Mouse (Mus musculus): Measurements from ENCODE around the gene Malsu1.

Malsu1 gene

GRCm38 (mm10) chr6:49074117-49074490 lies 509 bp downstream of the Malsu1 start:
- peak; percentile 30 for DNase-seq (ENCODE audit: low read depth, low spot score)

GRCm38 (mm10) chr6:49077894-49078293 lies 4.3 kb downstream of the Malsu1 start:
- DNase-seq (ENCODE audit: low read depth, low spot score): no peak

GRCm38 (mm10) chr6:49079313-49079712 lies 5.7 kb downstream of the Malsu1 start:
- DNase-seq (ENCODE audit: low read depth, low spot score): no peak

- no peak for DNase-seq (ENCODE audit: low read depth, low spot score)
Observed at GRCm38 (mm10) chr6:49083008-49083407, 9.4 kb downstream of the Malsu1 start.

GRCm38 (mm10) chr6:49094968-49095367 lies 21.4 kb downstream of the Malsu1 start:
- DNase-seq (ENCODE audit: low read depth, low spot score): no peak

- peak; percentile 85 for DNase-seq (ENCODE audit: low read depth, low spot score)
Observed at GRCm38 (mm10) chr6:49096421-49096820, 22.8 kb downstream of the Malsu1 start.

- peak; percentile 91 for DNase-seq (ENCODE audit: low read depth, low spot score)
Observed at GRCm38 (mm10) chr6:49096933-49097461, 23.4 kb downstream of the Malsu1 start.

- DNase-seq (ENCODE audit: low read depth, low spot score): peak; percentile 59
Observed at GRCm38 (mm10) chr6:49097596-49098110, 24.1 kb downstream of the Malsu1 start.

GRCm38 (mm10) chr6:49099086-49099485 lies 25.5 kb downstream of the Malsu1 start:
- DNase-seq (ENCODE audit: low read depth, low spot score): no peak

- peak; percentile 51 for DNase-seq (ENCODE audit: low read depth, low spot score)
Observed at GRCm38 (mm10) chr6:49106746-49107500, 33.3 kb downstream of the Malsu1 start.

GRCm38 (mm10) chr6:49109196-49109595 lies 35.6 kb downstream of the Malsu1 start:
- DNase-seq (ENCODE audit: low read depth, low spot score): no peak

GRCm38 (mm10) chr6:49113895-49114294 lies 40.3 kb downstream of the Malsu1 start:
- no peak for DNase-seq (ENCODE audit: low read depth, low spot score)

- DNase-seq (ENCODE audit: low read depth, low spot score): no peak
Observed at GRCm38 (mm10) chr6:49114457-49114856, 40.9 kb downstream of the Malsu1 start.

- DNase-seq (ENCODE audit: low read depth, low spot score): no peak
Observed at GRCm38 (mm10) chr6:49115550-49115949, 42.0 kb downstream of the Malsu1 start.

GRCm38 (mm10) chr6:49116241-49116640 lies 42.6 kb downstream of the Malsu1 start:
- no peak for DNase-seq (ENCODE audit: low read depth, low spot score)

- DNase-seq (ENCODE audit: low read depth, low spot score): no peak
Observed at GRCm38 (mm10) chr6:49118446-49118845, 44.9 kb downstream of the Malsu1 start.

- no peak for DNase-seq (ENCODE audit: low read depth, low spot score)
Observed at GRCm38 (mm10) chr6:49119462-49120135, 46.0 kb downstream of the Malsu1 start.

GRCm38 (mm10) chr6:49120370-49120769 lies 46.8 kb downstream of the Malsu1 start:
- no peak for DNase-seq (ENCODE audit: low read depth, low spot score)

- DNase-seq (ENCODE audit: low read depth, low spot score): no peak
Observed at GRCm38 (mm10) chr6:49130328-49130727, 56.7 kb downstream of the Malsu1 start.

GRCm38 (mm10) chr6:49131855-49132254 lies 58.3 kb downstream of the Malsu1 start:
- DNase-seq (ENCODE audit: low read depth, low spot score): no peak

- DNase-seq (ENCODE audit: low read depth, low spot score): no peak
Observed at GRCm38 (mm10) chr6:49132352-49133090, 58.9 kb downstream of the Malsu1 start.

Data from brain, adult 2 months (tissue).